Mouse (Mus musculus): ENCODE measurements at regions not wholly inside any gene's neighbourhood (a gene's known extent, or its start where the extent isn't known, plus 50 kb on each side); places are given as distances from the start of the nearest gene placed in this dataset.

GRCm38 (mm10) chr5:119402651-119403050 is 267.8 kb upstream of the Tbx3 start:
- WGBS: 64% methylated on average over 17 of the region's 17 CpGs
- Histone ChIP-seq H3K4me2 (replicated peaks; ENCODE audit: low read depth) (no peak overlapping the region), H3K36me3 (ENCODE audit: control insufficient read depth, insufficient read depth) (no peaks in the 10 kb centered on the region), H3K9me3 (ENCODE audit: control insufficient read depth) (no peaks in the 10 kb centered on the region), H3K4me1 (replicated peaks; ENCODE audit: control insufficient read depth, insufficient read depth, low read length) (no peaks in the 10 kb centered on the region), H3K9ac (ENCODE audit: low read depth, low read length) (no peak overlapping the region), H3K27me3 (replicated peaks; ENCODE audit: control insufficient read depth, insufficient read depth, low read length) (no peaks in the 10 kb centered on the region), H3K27ac (ENCODE audit: low read depth, low read length) (no peak overlapping the region), H3K4me3 (ENCODE audit: low read depth, low read length) (no peak overlapping the region)
- no peak for TF ChIP-seq CTCF (IDR thresholded peaks at IDR 0.05; ENCODE audit: low read depth)
- ATAC-seq: no peak

- TF ChIP-seq CTCF (IDR thresholded peaks at IDR 0.05; ENCODE audit: low read depth): no peak
- H3K4me1 ChIP-seq (replicated peaks; ENCODE audit: control insufficient read depth, insufficient read depth, low read length): no peaks in the 10 kb centered on the region
- H3K36me3 ChIP-seq (ENCODE audit: control insufficient read depth, insufficient read depth): no peaks in the 10 kb centered on the region
- H3K9me3 ChIP-seq (ENCODE audit: control insufficient read depth): 0 out of 2 replicates have a peak, but pooled peaks cover 6% of the 10 kb centered on the region
- H3K27me3 ChIP-seq (replicated peaks; ENCODE audit: control insufficient read depth, insufficient read depth, low read length): no peaks in the 10 kb centered on the region
- ATAC-seq: no peak
- H3K9ac ChIP-seq (ENCODE audit: low read depth, low read length): no peak overlapping the region
- WGBS: 57% methylated on average over 11 of the region's 11 CpGs
- no peak overlapping the region for H3K27ac ChIP-seq (ENCODE audit: low read depth, low read length)
- H3K4me2 ChIP-seq (replicated peaks; ENCODE audit: low read depth): no peak overlapping the region
- no peak overlapping the region for H3K4me3 ChIP-seq (ENCODE audit: low read depth, low read length)
These were observed 259.5 kb upstream of the Tbx3 start for GRCm38 (mm10) chr5:119410966-119411365.

GRCm38 (mm10) chr5:119415835-119416234 is 254.6 kb upstream of the Tbx3 start:
- 0 out of 2 replicates have a peak, but pooled peaks cover 6% of the 10 kb centered on the region for H3K9me3 ChIP-seq (ENCODE audit: control insufficient read depth)
- 87% methylated on average over 11 of the region's 11 CpGs for WGBS
- H3K4me2 ChIP-seq (replicated peaks; ENCODE audit: low read depth): no peak overlapping the region
- no peak overlapping the region for H3K9ac ChIP-seq (ENCODE audit: low read depth, low read length)
- TF ChIP-seq CTCF (IDR thresholded peaks at IDR 0.05; ENCODE audit: low read depth): no peak
- no peaks in the 10 kb centered on the region for H3K4me1 ChIP-seq (replicated peaks; ENCODE audit: control insufficient read depth, insufficient read depth, low read length)
- no peaks in the 10 kb centered on the region for H3K36me3 ChIP-seq (ENCODE audit: control insufficient read depth, insufficient read depth)
- H3K27me3 ChIP-seq (replicated peaks; ENCODE audit: control insufficient read depth, insufficient read depth, low read length): no peaks in the 10 kb centered on the region
- H3K4me3 ChIP-seq (ENCODE audit: low read depth, low read length): no peak overlapping the region
- no peak for ATAC-seq
- H3K27ac ChIP-seq (ENCODE audit: low read depth, low read length): no peak overlapping the region

- no peak for TF ChIP-seq CTCF (IDR thresholded peaks at IDR 0.05; ENCODE audit: low read depth)
- no peaks in the 10 kb centered on the region for H3K27me3 ChIP-seq (replicated peaks; ENCODE audit: control insufficient read depth, insufficient read depth, low read length)
- no peaks in the 10 kb centered on the region for H3K36me3 ChIP-seq (ENCODE audit: control insufficient read depth, insufficient read depth)
- no peaks in the 10 kb centered on the region for H3K4me1 ChIP-seq (replicated peaks; ENCODE audit: control insufficient read depth, insufficient read depth, low read length)
- H3K27ac ChIP-seq (ENCODE audit: low read depth, low read length): no peak overlapping the region
- ATAC-seq: no peak
- H3K9ac ChIP-seq (ENCODE audit: low read depth, low read length): no peak overlapping the region
- WGBS: 58% methylated on average over 5 of the region's 5 CpGs
- H3K4me2 ChIP-seq (replicated peaks; ENCODE audit: low read depth): no peak overlapping the region
- H3K4me3 ChIP-seq (ENCODE audit: low read depth, low read length): no peak overlapping the region
- H3K9me3 ChIP-seq (ENCODE audit: control insufficient read depth): 0 out of 2 replicates have a peak, but pooled peaks cover 6% of the 10 kb centered on the region
These were observed 252.0 kb upstream of the Tbx3 start for GRCm38 (mm10) chr5:119418486-119418885.

- WGBS: 53% methylated on average over 12 of the region's 12 CpGs
- Histone ChIP-seq H3K27ac (ENCODE audit: low read depth, low read length) (no peak overlapping the region), H3K9me3 (ENCODE audit: control insufficient read depth) (no peaks in the 10 kb centered on the region), H3K27me3 (replicated peaks; ENCODE audit: control insufficient read depth, insufficient read depth, low read length) (no peaks in the 10 kb centered on the region), H3K36me3 (ENCODE audit: control insufficient read depth, insufficient read depth) (no peaks in the 10 kb centered on the region), H3K4me3 (ENCODE audit: low read depth, low read length) (no peak overlapping the region), H3K9ac (ENCODE audit: low read depth, low read length) (no peak overlapping the region), H3K4me1 (replicated peaks; ENCODE audit: control insufficient read depth, insufficient read depth, low read length) (no peaks in the 10 kb centered on the region), H3K4me2 (replicated peaks; ENCODE audit: low read depth) (no peak overlapping the region)
- no peak for TF ChIP-seq CTCF (IDR thresholded peaks at IDR 0.05; ENCODE audit: low read depth)
- ATAC-seq: no peak
These were observed 242.9 kb upstream of the Tbx3 start for GRCm38 (mm10) chr5:119427511-119428019.

- Histone ChIP-seq H3K9ac (ENCODE audit: low read depth, low read length) (no peak overlapping the region), H3K4me2 (replicated peaks; ENCODE audit: low read depth) (no peak overlapping the region), H3K4me3 (ENCODE audit: low read depth, low read length) (no peak overlapping the region), H3K4me1 (replicated peaks; ENCODE audit: control insufficient read depth, insufficient read depth, low read length) (no peaks in the 10 kb centered on the region), H3K9me3 (ENCODE audit: control insufficient read depth) (no peaks in the 10 kb centered on the region), H3K27me3 (replicated peaks; ENCODE audit: control insufficient read depth, insufficient read depth, low read length) (no peaks in the 10 kb centered on the region), H3K36me3 (ENCODE audit: control insufficient read depth, insufficient read depth) (no peaks in the 10 kb centered on the region), H3K27ac (ENCODE audit: low read depth, low read length) (no peak overlapping the region)
- WGBS: 78% methylated on average over 9 of the region's 9 CpGs
- ATAC-seq: no peak
- TF ChIP-seq CTCF (IDR thresholded peaks at IDR 0.05; ENCODE audit: low read depth): no peak
These were observed 239.2 kb upstream of the Tbx3 start for GRCm38 (mm10) chr5:119431271-119431756.

- no peaks in the 10 kb centered on the region for H3K4me1 ChIP-seq (replicated peaks; ENCODE audit: control insufficient read depth, insufficient read depth, low read length)
- no peak overlapping the region for H3K27ac ChIP-seq (ENCODE audit: low read depth, low read length)
- no peaks in the 10 kb centered on the region for H3K27me3 ChIP-seq (replicated peaks; ENCODE audit: control insufficient read depth, insufficient read depth, low read length)
- H3K36me3 ChIP-seq (ENCODE audit: control insufficient read depth, insufficient read depth): no peaks in the 10 kb centered on the region
- TF ChIP-seq CTCF (IDR thresholded peaks at IDR 0.05; ENCODE audit: low read depth): no peak
- no peak overlapping the region for H3K4me2 ChIP-seq (replicated peaks; ENCODE audit: low read depth)
- no peaks in the 10 kb centered on the region for H3K9me3 ChIP-seq (ENCODE audit: control insufficient read depth)
- no peak overlapping the region for H3K9ac ChIP-seq (ENCODE audit: low read depth, low read length)
- no peak for ATAC-seq
- H3K4me3 ChIP-seq (ENCODE audit: low read depth, low read length): no peak overlapping the region
- 66% methylated on average over 7 of the region's 7 CpGs for WGBS
These were observed 235.9 kb upstream of the Tbx3 start for GRCm38 (mm10) chr5:119434572-119434971.
